Comparison of ENCODE assay signal across 15 mouse cellular contexts in genomic region chr6:41558271-41558670, GRCm38 (mm10). TPM values are rescaled to one million over a fixed set of nuclear protein-coding genes. Genes with fewer than 3 reads are reported as not detected.
DNase-seq lines count a peak whose midpoint lies in the region; ATAC-seq and TF ChIP-seq lines count a peak whose summit lies in the region.
"Had no signal": no experiment of that assay in that cellular context is flagged by ENCODE, and none has a peak within 500 bp of the region (broad histone marks: within the 10 kb centered on the region; RNA-seq: fewer than 3 reads in every experiment).

No protein-coding gene starts in this region.

- H3K36me3 ChIP-seq in embryonic facial prominence, embryonic 13.5 days = no peaks in the 10 kb centered on the region
- H3K36me3 ChIP-seq in embryonic facial prominence, embryonic 10.5 days (replicated peaks) = no peaks in the 10 kb centered on the region
- no peaks in the 10 kb centered on the region for H3K36me3 ChIP-seq in CH12.LX (replicated peaks in 1 of 2; ENCODE audit: control insufficient read depth in 1 of 2, insufficient read depth in 1 of 2, low read length in 1 of 2)
- H3K36me3 ChIP-seq in stomach, postnatal 0 days (ENCODE audit: control insufficient read depth, insufficient read depth, low read length) = no peaks in the 10 kb centered on the region
- H3K36me3 ChIP-seq: hindbrain, embryonic 10.5 days; kidney, embryonic 15.5 days; limb, embryonic 15.5 days had no signal

- in situ Hi-C loops in CH12.LX (cut with MboI; ENCODE audit: low pct_ligation_motif_present, low pct_unique_long_range_greater_than_20kb, low sequenced_read_pairs) = no loop called here

- TF ChIP-seq POLR2A in CH12.LX (IDR thresholded peaks at IDR 0.05; ENCODE audit: low read depth, low read length) = no peak
- TF ChIP-seq POLR2A in embryonic fibroblast, embryonic 13.5 days (IDR thresholded peaks at IDR 0.05; ENCODE audit: low read depth, low read length) = no peak

- no peaks in the 10 kb centered on the region for H3K9me3 ChIP-seq in embryonic facial prominence, embryonic 13.5 days
- no peaks in the 10 kb centered on the region for H3K9me3 ChIP-seq in embryonic facial prominence, embryonic 10.5 days
- no peaks in the 10 kb centered on the region for H3K9me3 ChIP-seq in CH12.LX (replicated peaks; ENCODE audit: low read length)
- no peaks in the 10 kb centered on the region for H3K9me3 ChIP-seq in stomach, postnatal 0 days (ENCODE audit: control insufficient read depth, low read length)
- H3K9me3 ChIP-seq: forebrain, embryonic 13.5 days; hindbrain, embryonic 10.5 days; kidney, embryonic 15.5 days; limb, embryonic 15.5 days had no signal

- no peaks in the 10 kb centered on the region for H3K79me2 ChIP-seq in CH12.LX (replicated peaks; ENCODE audit: control insufficient read depth, extremely low read depth, insufficient read depth, poor library complexity, severe bottlenecking)

- H3K9ac ChIP-seq in embryonic facial prominence, embryonic 13.5 days = no peak overlapping the region
- H3K9ac ChIP-seq in CH12.LX (ENCODE audit: insufficient read depth, low read depth) = no peak overlapping the region
- no peak overlapping the region for H3K9ac ChIP-seq in stomach, postnatal 0 days (ENCODE audit: low read length)
- H3K9ac ChIP-seq: forebrain, embryonic 13.5 days; kidney, embryonic 15.5 days; limb, embryonic 15.5 days had no signal

- 0 out of 2 replicates have a peak, but pooled peaks have one; percentile 54 for ATAC-seq in embryonic facial prominence, embryonic 13.5 days (ENCODE audit: insufficient number of reproducible peaks, insufficient read depth, low FRiP score, low TSS enrichment, low read depth)
- ATAC-seq in stomach, postnatal 0 days (ENCODE audit: low FRiP score, low TSS enrichment) = peak; percentile 26; the same call in 1 of the 2 replicates
- ATAC-seq: forebrain, embryonic 13.5 days had no signal

- no peak for DNase-seq in embryonic facial prominence, embryonic 10.5 days (ENCODE audit: low spot score)
- peak; percentile 54 for DNase-seq in CH12.LX (ENCODE audit: extremely low read depth)
- DNase-seq in stomach, postnatal 0 days (ENCODE audit: low spot score) = no peak
- no peak for DNase-seq in adrenal gland, adult 2 months
- no peak for DNase-seq in Muller cell, postnatal 12 days (ENCODE audit: inconsistent ontology term)
- no peak for DNase-seq in right cerebral cortex, postnatal 14 days
- DNase-seq: layer of hippocampus, postnatal 36 days had no signal

- WGBS in embryonic facial prominence, embryonic 13.5 days = 51% methylated on average over 2 of the region's 2 CpGs
- WGBS in embryonic facial prominence, embryonic 10.5 days = 59% methylated on average over 2 of the region's 2 CpGs
- 29% methylated on average over 2 of the region's 2 CpGs for WGBS in stomach, postnatal 0 days

- H3K27me3 ChIP-seq in embryonic facial prominence, embryonic 13.5 days = no peaks in the 10 kb centered on the region
- no peaks in the 10 kb centered on the region for H3K27me3 ChIP-seq in embryonic facial prominence, embryonic 10.5 days (replicated peaks; ENCODE audit: low read depth, poor library complexity, severe bottlenecking)
- H3K27me3 ChIP-seq in CH12.LX (replicated peaks) = no peaks in the 10 kb centered on the region
- H3K27me3 ChIP-seq in stomach, postnatal 0 days (ENCODE audit: control insufficient read depth, insufficient read depth, low read length) = no peaks in the 10 kb centered on the region
- H3K27me3 ChIP-seq: forebrain, embryonic 13.5 days; kidney, embryonic 15.5 days; limb, embryonic 15.5 days had no signal

- H3K4me1 ChIP-seq in embryonic facial prominence, embryonic 13.5 days = no peaks in the 10 kb centered on the region
- H3K4me1 ChIP-seq in embryonic facial prominence, embryonic 10.5 days = no peaks in the 10 kb centered on the region
- H3K4me1 ChIP-seq in CH12.LX (ENCODE audit: control insufficient read depth in 1 of 2, insufficient read depth in 2 of 2) = peaks cover 0 to 36% of the 10 kb centered on the region in 2 experiments; a peak in 2 of 4 replicates
- peaks cover 19% of the 10 kb centered on the region for H3K4me1 ChIP-seq in embryonic fibroblast, embryonic 13.5 days (ENCODE audit: control insufficient read depth, insufficient read depth, low read length)
- H3K4me1 ChIP-seq in stomach, postnatal 0 days (replicated peaks; ENCODE audit: control insufficient read depth, insufficient read depth) = no peaks in the 10 kb centered on the region; the same call in 1 of the 2 replicates
- H3K4me1 ChIP-seq: forebrain, embryonic 13.5 days; hindbrain, embryonic 10.5 days; kidney, embryonic 15.5 days; limb, embryonic 15.5 days had no signal

- TF ChIP-seq RAD21 in CH12.LX (IDR thresholded peaks at IDR 0.05; ENCODE audit: low read depth, low read length) = no peak

- H3K4me2 ChIP-seq in embryonic facial prominence, embryonic 13.5 days = no peak overlapping the region
- H3K4me2 ChIP-seq in CH12.LX (ENCODE audit: insufficient read depth, low read depth, poor library complexity, severe bottlenecking) = no peak overlapping the region
- H3K4me2 ChIP-seq in stomach, postnatal 0 days (replicated peaks; ENCODE audit: low read depth) = no peak overlapping the region
- H3K4me2 ChIP-seq: forebrain, embryonic 13.5 days; kidney, embryonic 15.5 days; limb, embryonic 15.5 days had no signal

- H3K27ac ChIP-seq in embryonic facial prominence, embryonic 13.5 days = no peak overlapping the region
- no peak overlapping the region for H3K27ac ChIP-seq in embryonic facial prominence, embryonic 10.5 days (replicated peaks)
- no peak overlapping the region for H3K27ac ChIP-seq in CH12.LX (ENCODE audit: insufficient read depth, low read depth)
- peak overlapping the region; percentile 58; the same call in 1 of the 2 replicates for H3K27ac ChIP-seq in embryonic fibroblast, embryonic 13.5 days (ENCODE audit: insufficient read depth, low read length)
- H3K27ac ChIP-seq in stomach, postnatal 0 days (replicated peaks) = peak overlapping the region; percentile 77
- H3K27ac ChIP-seq: forebrain, embryonic 13.5 days; hindbrain, embryonic 10.5 days; kidney, embryonic 15.5 days; limb, embryonic 15.5 days had no signal

- H3K4me3 ChIP-seq in embryonic facial prominence, embryonic 13.5 days = no peak overlapping the region
- H3K4me3 ChIP-seq in embryonic facial prominence, embryonic 10.5 days = no peak overlapping the region
- no peak overlapping the region for H3K4me3 ChIP-seq in CH12.LX (replicated peaks in 1 of 3; ENCODE audit: low read depth in 2 of 3, low read length in 2 of 3, poor library complexity in 1 of 3)
- no peak overlapping the region for H3K4me3 ChIP-seq in embryonic fibroblast, embryonic 13.5 days (ENCODE audit: insufficient read depth, low read length)
- no peak overlapping the region for H3K4me3 ChIP-seq in stomach, postnatal 0 days (ENCODE audit: low read depth, low read length)
- H3K4me3 ChIP-seq: forebrain, embryonic 13.5 days; hindbrain, embryonic 10.5 days; kidney, embryonic 15.5 days; limb, embryonic 15.5 days had no signal

- TF ChIP-seq CTCF in CH12.LX (conservative IDR thresholded peaks at IDR 0.05 in 1 of 2, IDR thresholded peaks at IDR 0.05 in 1 of 2; ENCODE audit: low read depth in 2 of 2, low read length in 2 of 2) = no peak
- no peak for TF ChIP-seq CTCF in embryonic fibroblast, embryonic 13.5 days (IDR thresholded peaks at IDR 0.05; ENCODE audit: borderline replicate concordance, insufficient read depth, low read length)
- no peak for TF ChIP-seq CTCF in stomach, postnatal 0 days (IDR thresholded peaks at IDR 0.05; ENCODE audit: low read depth)

- no peak for TF ChIP-seq EP300 in CH12.LX (IDR thresholded peaks at IDR 0.05; ENCODE audit: low read length)
- TF ChIP-seq EP300 in stomach, postnatal 0 days (optimal IDR thresholded peaks at IDR 0.05) = no peak

- dilution Hi-C loops in CH12.LX (cut with MboI; ENCODE audit: extremely low pct_ligation_motif_present, extremely low pct_unique_long_range_greater_than_20kb, low sequenced_read_pairs) = no loop called here

TF ChIP-seq in CH12.LX, 34 proteins besides CTCF, POLR2A, EP300 and RAD21 (continues in another document):
- no peak for TF ChIP-seq ZKSCAN1 (IDR thresholded peaks at IDR 0.05; ENCODE audit: borderline replicate concordance, low read depth, low read length)
- no peak for TF ChIP-seq MXI1 (IDR thresholded peaks at IDR 0.05; ENCODE audit: low read depth, low read length)
- TF ChIP-seq KAT2A (IDR thresholded peaks at IDR 0.05; ENCODE audit: insufficient replicate concordance, low read length) = no peak
- no peak for TF ChIP-seq MEF2A (IDR thresholded peaks at IDR 0.05; ENCODE audit: borderline replicate concordance, low read depth, low read length)
- TF ChIP-seq GABPA (IDR thresholded peaks at IDR 0.05; ENCODE audit: insufficient replicate concordance, low read depth, low read length) = no peak
- no peak for TF ChIP-seq CHD2 (IDR thresholded peaks at IDR 0.05; ENCODE audit: low read length)
- no peak for TF ChIP-seq NELFE (IDR thresholded peaks at IDR 0.05; ENCODE audit: low read depth, low read length)
- TF ChIP-seq ZC3H11A (IDR thresholded peaks at IDR 0.05; ENCODE audit: low read depth, low read length) = no peak
- TF ChIP-seq USF2 (conservative IDR thresholded peaks at IDR 0.05; ENCODE audit: low read depth, low read length) = no peak

RNA-seq across cellular contexts. Expression of gene Prss2, which starts 36.7 kb away (rescaled TPM):
- polyA plus RNA-seq in embryonic facial prominence, embryonic 13.5 days (2015; fragmentation: Nextera tagmentation; extraction: Ambion mirVana) = not detected in 2 replicates
- polyA plus RNA-seq in embryonic facial prominence, embryonic 10.5 days (2016; fragmentation: Nextera tagmentation; extraction: Ambion mirVana) = not detected in 2 replicates
- total RNA-seq in CH12.LX (2012; rRNA removed) (not detected in 2 replicates), CH12.LX (2014; rRNA removed) (not detected in 2 replicates)
- polyA plus RNA-seq in CH12.LX (2012; ENCODE audit: insufficient read length, low read depth) = not detected in 2 replicates
- not detected in 2 replicates for polyA plus RNA-seq in embryonic fibroblast, embryonic 13.5 days (2011; ENCODE audit: insufficient read length, low read depth, missing spikeins)
- polyA plus RNA-seq in stomach, postnatal 0 days (2015; fragmentation: Nextera tagmentation; extraction: Ambion mirVana) = 5.1 and 7.0 TPM in 2 replicates
- under 1 TPM in 1 of 2 experiments, not detected in 1; 0.48 TPM for total RNA-seq in adrenal gland, adult 2 months (2021)
- 0.35 TPM in 1 of 2 replicates, not detected in the other for polyA plus RNA-seq in adrenal gland, adult 2 months (2012; rRNA removed)
- total RNA-seq: gastrocnemius, postnatal 4 days; layer of hippocampus, postnatal 36 days; midbrain, postnatal 0 days had no signal
- polyA plus RNA-seq: forebrain, embryonic 13.5 days; hindbrain, embryonic 10.5 days; kidney, embryonic 15.5 days; limb, embryonic 15.5 days; midbrain, postnatal 0 days had no signal

RNA-seq across cellular contexts. Expression of gene Ephb6, which starts 47.0 kb away (rescaled TPM):
- polyA plus RNA-seq in embryonic facial prominence, embryonic 13.5 days (2015; fragmentation: Nextera tagmentation; extraction: Ambion mirVana) = 23.8 and 27.1 TPM in 2 replicates
- 16.8 and 18.3 TPM in 2 replicates for polyA plus RNA-seq in embryonic facial prominence, embryonic 10.5 days (2016; fragmentation: Nextera tagmentation; extraction: Ambion mirVana)
- total RNA-seq in CH12.LX (2012; rRNA removed) (0.04 TPM in 1 of 2 replicates, not detected in the other), CH12.LX (2014; rRNA removed) (not detected in 2 replicates)
- polyA plus RNA-seq in CH12.LX (2012; ENCODE audit: insufficient read length, low read depth) = not detected in 2 replicates
- 3.1 and 5.6 TPM in 2 replicates for polyA plus RNA-seq in embryonic fibroblast, embryonic 13.5 days (2011; ENCODE audit: insufficient read length, low read depth, missing spikeins)
- 23.5 and 24.3 TPM in 2 replicates for polyA plus RNA-seq in stomach, postnatal 0 days (2015; fragmentation: Nextera tagmentation; extraction: Ambion mirVana)
- total RNA-seq in adrenal gland, adult 2 months (2021) = 10 to 100 TPM in 1 of 2 experiments, 1 to 10 TPM in 1; 7.6 to 12.1 TPM
- polyA plus RNA-seq in adrenal gland, adult 2 months (2012; rRNA removed) = 21.1 and 26.7 TPM in 2 replicates

Comparison
In these comparisons a context has a peak if more than half of its experiments do, and no peak if none do; other contexts are left out.
1. H3K27ac ChIP-seq: peak in embryonic fibroblast, embryonic 13.5 days (single experiment) and stomach, postnatal 0 days (single experiment); none in embryonic facial prominence, embryonic 13.5 days (single experiment), embryonic facial prominence, embryonic 10.5 days (single experiment) and CH12.LX (single experiment).